Mouse (Mus musculus): ENCODE measurements at regions not wholly inside any gene's neighbourhood (a gene's known extent, or its start where the extent isn't known, plus 50 kb on each side); places are given as distances from the start of the nearest gene placed in this dataset.

GRCm38 (mm10) chr9:27242325-27242724, 56.7 kb upstream of the Igsf9b start:
- no peak for DNase-seq

GRCm38 (mm10) chr9:27240926-27241325, 58.1 kb upstream of the Igsf9b start:
- DNase-seq = no peak

- DNase-seq = no peak
Observed at GRCm38 (mm10) chr9:27240491-27240890, 58.5 kb upstream of the Igsf9b start.

GRCm38 (mm10) chr9:27232692-27233091, 66.3 kb upstream of the Igsf9b start:
- no peak for DNase-seq

GRCm38 (mm10) chr9:27227458-27227857, 71.5 kb upstream of the Igsf9b start:
- no peak for DNase-seq

- DNase-seq = no peak
Observed at GRCm38 (mm10) chr9:27221183-27221582, 66.0 kb upstream of the Jam3 start.

GRCm38 (mm10) chr9:27216024-27216423, 60.8 kb upstream of the Jam3 start:
- DNase-seq = no peak

GRCm38 (mm10) chr9:27214023-27214422, 58.8 kb upstream of the Jam3 start:
- DNase-seq = peak; percentile 44

GRCm38 (mm10) chr9:27208840-27209239, 53.6 kb upstream of the Jam3 start:
- DNase-seq = no peak
